Mouse (Mus musculus) CD4-positive, CD25-positive, alpha-beta regulatory T cell (primary cell): ENCODE measurements around the gene Wdr41. TPM values are rescaled to one million over a fixed set of nuclear protein-coding genes. Genes with fewer than 3 reads are reported as not detected.

Experiments
- polyA plus RNA-seq: library from polyadenylated mRNA; unstranded; fragments of 100-300 nt; shearing (Covaris generic); gene quantifications from one replicate; pipeline ENCODE4 v1.2.1, GENCODE M21; 2017

Gene Wdr41
- 27.6 TPM for polyA plus RNA-seq

DNA sequence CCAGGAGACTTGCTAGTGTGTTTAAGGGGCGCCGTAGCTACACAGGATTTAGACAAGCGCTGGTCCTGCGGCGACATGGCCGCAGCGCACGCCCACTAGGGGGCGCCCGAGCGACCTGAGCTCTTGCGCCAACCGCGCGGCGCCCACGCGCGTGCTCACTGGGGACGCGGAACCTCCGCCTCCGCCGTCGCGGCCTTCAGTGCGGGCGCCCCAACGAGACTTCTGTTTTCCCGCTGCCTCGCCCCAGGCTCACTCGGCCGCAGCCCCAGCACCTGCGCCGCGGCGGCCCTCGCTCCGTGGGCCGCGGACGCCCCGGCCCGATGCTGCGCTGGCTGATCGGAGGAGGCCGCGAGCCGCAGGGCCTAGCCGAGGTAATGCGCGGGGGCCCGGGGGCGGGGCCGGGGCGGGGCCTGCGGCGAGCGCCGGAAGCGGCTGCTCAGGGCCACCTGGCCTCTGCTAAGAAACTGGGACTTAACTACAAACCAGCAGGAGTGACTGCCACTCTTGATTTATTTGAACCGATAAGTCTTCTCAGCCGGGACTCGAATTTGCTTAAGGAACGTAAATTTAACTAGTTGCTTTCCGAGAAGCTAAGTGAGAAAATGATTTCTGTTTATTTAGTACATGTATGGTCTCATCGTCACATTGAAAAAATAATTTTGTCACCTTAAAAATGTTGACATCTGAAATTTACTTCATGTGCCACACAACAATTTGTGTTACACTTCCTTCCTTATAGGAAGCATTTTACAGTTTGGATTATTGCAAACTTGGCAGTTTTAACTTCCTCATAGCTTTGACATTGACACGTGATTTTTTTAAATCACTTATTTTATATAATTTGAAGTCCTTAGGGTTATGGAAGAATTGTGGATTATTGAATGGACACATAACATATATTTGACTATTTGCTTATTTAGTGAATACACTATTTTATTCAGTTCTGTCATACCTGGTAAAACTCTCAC is at the start of gene Wdr41:
TSS of gene Wdr41 (plus strand) at position 126 of the 968 bp plus-strand sequence.

Other genes with a start within 250 kb of the Wdr41 start
- 219 TPM for gene Tbca, start 187.4 kb upstream of the Wdr41 start, polyA plus RNA-seq
- not detected for gene Otp, start 100.7 kb upstream of the Wdr41 start, polyA plus RNA-seq